13 mouse cellular contexts compared by ENCODE assay signal in genomic region chr6:52180213-52180710, GRCm38 (mm10). TPM values are rescaled to one million over a fixed set of nuclear protein-coding genes. Genes with fewer than 3 reads are reported as not detected.
DNase-seq lines count a peak whose midpoint lies in the region; ATAC-seq and TF ChIP-seq lines count a peak whose summit lies in the region.
"Had no signal": no experiment of that assay in that cellular context is flagged by ENCODE, and none has a peak within 500 bp of the region (broad histone marks: within the 10 kb centered on the region; RNA-seq: fewer than 3 reads in every experiment).

No protein-coding gene starts in this region.

- no peak for TF ChIP-seq CTCF in stomach, postnatal 0 days (IDR thresholded peaks at IDR 0.05; ENCODE audit: low read depth)

- H3K9ac ChIP-seq in heart, embryonic 13.5 days, result peak overlapping the region; percentile 64; the same call in 1 of the 2 replicates
- peak overlapping the region; percentile 75 for H3K9ac ChIP-seq in lung, embryonic 16.5 days (ENCODE audit: low read length)
- H3K9ac ChIP-seq in stomach, postnatal 0 days (ENCODE audit: low read length), result peak overlapping the region; percentile 89

- DNase-seq in heart, postnatal 10 days, result no peak
- DNase-seq in lung, postnatal 36 days, result no peak
- DNase-seq in limb, embryonic 10.5 days (ENCODE audit: low spot score), result no peak
- no peak for DNase-seq in stomach, postnatal 0 days (ENCODE audit: low spot score)
- DNase-seq in gastrocnemius, postnatal 36 days, result no peak
- DNase-seq: right cerebral cortex, postnatal 4 days; thymus, postnatal 14 days had no signal

- no peaks in the 10 kb centered on the region for H3K4me1 ChIP-seq in heart, embryonic 13.5 days
- peaks cover 32% of the 10 kb centered on the region for H3K4me1 ChIP-seq in lung, embryonic 16.5 days (replicated peaks; ENCODE audit: control insufficient read depth, insufficient read depth, low read length)
- peaks cover 100% of the 10 kb centered on the region for H3K4me1 ChIP-seq in limb, embryonic 10.5 days
- H3K4me1 ChIP-seq in stomach, postnatal 0 days (replicated peaks; ENCODE audit: control insufficient read depth, insufficient read depth), result no peaks in the 10 kb centered on the region; the same call in 1 of the 2 replicates

- TF ChIP-seq EP300 in stomach, postnatal 0 days (optimal IDR thresholded peaks at IDR 0.05), result no peak

- intact Hi-C loops in heart, postnatal 10 days (cut with DNase I), result no loop called here
- intact Hi-C loops in gastrocnemius, postnatal 36 days (cut with DNase I), result no loop called here

- no peaks in the 10 kb centered on the region for H3K36me3 ChIP-seq in heart, embryonic 13.5 days
- H3K36me3 ChIP-seq in lung, embryonic 16.5 days (ENCODE audit: control insufficient read depth, insufficient read depth, low read length), result no peaks in the 10 kb centered on the region
- H3K36me3 ChIP-seq in limb, embryonic 10.5 days, result peaks cover 20% of the 10 kb centered on the region
- no peaks in the 10 kb centered on the region for H3K36me3 ChIP-seq in stomach, postnatal 0 days (ENCODE audit: control insufficient read depth, insufficient read depth, low read length)
- H3K36me3 ChIP-seq: midbrain, embryonic 10.5 days had no signal

- ATAC-seq in heart, embryonic 13.5 days (ENCODE audit: extremely low read depth, insufficient number of reproducible peaks, low FRiP score, low TSS enrichment), result no peak
- no peak for ATAC-seq in lung, embryonic 16.5 days (ENCODE audit: low read depth)
- no peak for ATAC-seq in stomach, postnatal 0 days (ENCODE audit: low FRiP score, low TSS enrichment)
- no peak for ATAC-seq in cerebellum, adult (ENCODE audit: insufficient number of reproducible peaks, low FRiP score, low TSS enrichment)

- H3K4me2 ChIP-seq in heart, embryonic 13.5 days, result peak overlapping the region; percentile 50
- H3K4me2 ChIP-seq in lung, embryonic 16.5 days (ENCODE audit: low read depth, low read length), result peak overlapping the region; percentile 57
- H3K4me2 ChIP-seq in stomach, postnatal 0 days (replicated peaks; ENCODE audit: low read depth), result peak overlapping the region; percentile 75

- H3K9me3 ChIP-seq in heart, embryonic 13.5 days, result no peaks in the 10 kb centered on the region
- H3K9me3 ChIP-seq in lung, embryonic 16.5 days (ENCODE audit: control insufficient read depth, low read length), result no peaks in the 10 kb centered on the region
- no peaks in the 10 kb centered on the region for H3K9me3 ChIP-seq in limb, embryonic 10.5 days (replicated peaks)
- H3K9me3 ChIP-seq in stomach, postnatal 0 days (ENCODE audit: control insufficient read depth, low read length), result no peaks in the 10 kb centered on the region
- H3K9me3 ChIP-seq: midbrain, embryonic 10.5 days had no signal

- H3K27me3 ChIP-seq in heart, embryonic 13.5 days (replicated peaks), result peaks cover 100% of the 10 kb centered on the region
- peaks cover 41% of the 10 kb centered on the region for H3K27me3 ChIP-seq in lung, embryonic 16.5 days (ENCODE audit: control insufficient read depth, insufficient read depth, low read depth, low read length)
- H3K27me3 ChIP-seq in limb, embryonic 10.5 days (ENCODE audit: low read depth, poor library complexity, severe bottlenecking), result peaks cover 86% of the 10 kb centered on the region
- H3K27me3 ChIP-seq in stomach, postnatal 0 days (ENCODE audit: control insufficient read depth, insufficient read depth, low read length), result no peaks in the 10 kb centered on the region
- H3K27me3 ChIP-seq: CH12.LX had no signal

- 7% methylated on average over 11 of the region's 11 CpGs for WGBS in heart, embryonic 13.5 days
- WGBS in lung, embryonic 16.5 days, result 8% methylated on average over 11 of the region's 11 CpGs
- 4% methylated on average over 11 of the region's 11 CpGs for WGBS in limb, embryonic 10.5 days
- 22% methylated on average over 11 of the region's 11 CpGs for WGBS in stomach, postnatal 0 days

- H3K27ac ChIP-seq in heart, embryonic 13.5 days (replicated peaks), result 0 out of 2 replicates have a peak overlapping the region, but pooled peaks have one; percentile 5
- peak overlapping the region; percentile 97 for H3K27ac ChIP-seq in lung, embryonic 16.5 days (ENCODE audit: low read length)
- peak overlapping the region; percentile 90 for H3K27ac ChIP-seq in limb, embryonic 10.5 days
- H3K27ac ChIP-seq in stomach, postnatal 0 days (replicated peaks), result peak overlapping the region; percentile 95
- H3K27ac ChIP-seq: midbrain, embryonic 10.5 days had no signal

- peak overlapping the region; percentile 52 for H3K4me3 ChIP-seq in heart, embryonic 13.5 days
- H3K4me3 ChIP-seq in lung, embryonic 16.5 days (ENCODE audit: low read length), result peak overlapping the region; percentile 65
- peak overlapping the region; percentile 65 for H3K4me3 ChIP-seq in limb, embryonic 10.5 days
- H3K4me3 ChIP-seq in stomach, postnatal 0 days (ENCODE audit: low read depth, low read length), result peak overlapping the region; percentile 63
- H3K4me3 ChIP-seq: midbrain, embryonic 10.5 days had no signal

RNA-seq across cellular contexts. Expression of gene 5730596B20Rik, which starts 3.0 kb away (rescaled TPM):
- 0.15 and 0.33 TPM in 2 replicates for polyA plus RNA-seq in heart, embryonic 13.5 days (2015; fragmentation: Nextera tagmentation; extraction: Ambion mirVana)
- total RNA-seq in heart, postnatal 10 days (2021), result under 1 TPM; 0.10 to 0.17 TPM
- 2.4 and 2.5 TPM in 2 replicates for polyA plus RNA-seq in lung, embryonic 16.5 days (2015; fragmentation: Nextera tagmentation; extraction: Ambion mirVana)
- polyA plus RNA-seq in limb, embryonic 10.5 days (2016; fragmentation: Nextera tagmentation; extraction: Ambion mirVana), result 1.1 and 1.3 TPM in 2 replicates
- polyA plus RNA-seq in stomach, postnatal 0 days (2015; fragmentation: Nextera tagmentation; extraction: Ambion mirVana), result 0.90 and 0.99 TPM in 2 replicates
- total RNA-seq in gastrocnemius, postnatal 36 days (2021), result not detected
- total RNA-seq: CH12.LX; left cerebral cortex, postnatal 14 days had no signal
- polyA plus RNA-seq: midbrain, embryonic 10.5 days had no signal

RNA-seq across cellular contexts. Expression of gene Hoxa4, which starts 11.3 kb away (rescaled TPM):
- 0.71 and 0.74 TPM in 2 replicates for polyA plus RNA-seq in heart, embryonic 13.5 days (2015; fragmentation: Nextera tagmentation; extraction: Ambion mirVana)
- total RNA-seq in heart, postnatal 10 days (2021), result 1 to 10 TPM in 1 of 2 experiments, under 1 TPM in 1; 0.69 to 1.3 TPM
- 2.4 and 2.7 TPM in 2 replicates for polyA plus RNA-seq in lung, embryonic 16.5 days (2015; fragmentation: Nextera tagmentation; extraction: Ambion mirVana)
- 1.6 and 1.8 TPM in 2 replicates for polyA plus RNA-seq in limb, embryonic 10.5 days (2016; fragmentation: Nextera tagmentation; extraction: Ambion mirVana)
- polyA plus RNA-seq in stomach, postnatal 0 days (2015; fragmentation: Nextera tagmentation; extraction: Ambion mirVana), result 2.5 and 2.6 TPM in 2 replicates
- 1 to 10 TPM; 2.0 TPM for total RNA-seq in gastrocnemius, postnatal 36 days (2021)
- total RNA-seq: CH12.LX; left cerebral cortex, postnatal 14 days had no signal
- polyA plus RNA-seq: midbrain, embryonic 10.5 days had no signal

RNA-seq across cellular contexts. Expression of gene Hoxa2, which starts 15.6 kb away (rescaled TPM):
- 1.5 and 2.5 TPM in 2 replicates for polyA plus RNA-seq in heart, embryonic 13.5 days (2015; fragmentation: Nextera tagmentation; extraction: Ambion mirVana)
- total RNA-seq in heart, postnatal 10 days (2021), result 1 to 10 TPM in 1 of 2 experiments, under 1 TPM in 1; 0.98 to 1.0 TPM
- 9.5 and 10.2 TPM in 2 replicates for polyA plus RNA-seq in lung, embryonic 16.5 days (2015; fragmentation: Nextera tagmentation; extraction: Ambion mirVana)
- 4.5 and 5.3 TPM in 2 replicates for polyA plus RNA-seq in limb, embryonic 10.5 days (2016; fragmentation: Nextera tagmentation; extraction: Ambion mirVana)
- polyA plus RNA-seq in stomach, postnatal 0 days (2015; fragmentation: Nextera tagmentation; extraction: Ambion mirVana), result 5.1 and 5.3 TPM in 2 replicates
- under 1 TPM in 1 of 2 experiments, not detected in 1; 0.22 TPM for total RNA-seq in gastrocnemius, postnatal 36 days (2021)
- total RNA-seq: CH12.LX; left cerebral cortex, postnatal 14 days had no signal

RNA-seq across cellular contexts. Expression of gene Hoxa1, which starts 22.1 kb away (rescaled TPM):
- polyA plus RNA-seq in heart, embryonic 13.5 days (2015; fragmentation: Nextera tagmentation; extraction: Ambion mirVana), result 0.97 and 1.6 TPM in 2 replicates
- total RNA-seq in heart, postnatal 10 days (2021), result under 1 TPM; 0.22 to 0.30 TPM
- 1.4 and 1.6 TPM in 2 replicates for polyA plus RNA-seq in lung, embryonic 16.5 days (2015; fragmentation: Nextera tagmentation; extraction: Ambion mirVana)
- polyA plus RNA-seq in limb, embryonic 10.5 days (2016; fragmentation: Nextera tagmentation; extraction: Ambion mirVana), result 1.3 and 1.9 TPM in 2 replicates
- polyA plus RNA-seq in stomach, postnatal 0 days (2015; fragmentation: Nextera tagmentation; extraction: Ambion mirVana), result 0.35 and 0.56 TPM in 2 replicates
- total RNA-seq in gastrocnemius, postnatal 36 days (2021), result under 1 TPM; 0.13 to 0.15 TPM
- total RNA-seq: left cerebral cortex, postnatal 14 days had no signal

RNA-seq across cellular contexts. Expression of gene Hoxa5, which starts 24.1 kb away (rescaled TPM):
- polyA plus RNA-seq in heart, embryonic 13.5 days (2015; fragmentation: Nextera tagmentation; extraction: Ambion mirVana), result 3.6 and 5.9 TPM in 2 replicates
- total RNA-seq in heart, postnatal 10 days (2021), result 1 to 10 TPM; 1.2 to 1.6 TPM
- 32.3 and 36.3 TPM in 2 replicates for polyA plus RNA-seq in lung, embryonic 16.5 days (2015; fragmentation: Nextera tagmentation; extraction: Ambion mirVana)
- 9.8 and 10.4 TPM in 2 replicates for polyA plus RNA-seq in limb, embryonic 10.5 days (2016; fragmentation: Nextera tagmentation; extraction: Ambion mirVana)
- polyA plus RNA-seq in stomach, postnatal 0 days (2015; fragmentation: Nextera tagmentation; extraction: Ambion mirVana), result 8.4 and 8.9 TPM in 2 replicates
- 1 to 10 TPM; 1.6 to 2.0 TPM for total RNA-seq in gastrocnemius, postnatal 36 days (2021)
- total RNA-seq: left cerebral cortex, postnatal 14 days had no signal
- polyA plus RNA-seq: midbrain, embryonic 10.5 days had no signal

Comparison
In these comparisons a context has a peak if more than half of its experiments do, and no peak if none do; other contexts are left out.
1. H3K27ac ChIP-seq: peak in every context shown above with its lines; median percentile 97 in lung, embryonic 16.5 days; 95 in stomach, postnatal 0 days; 90 in limb, embryonic 10.5 days; 5 in heart, embryonic 13.5 days.